Mouse (Mus musculus) testis, adult 2 months (tissue): ENCODE measurements around the gene Isyna1.
A peak's percentile ranks its signal among the peaks of the same experiment; 100 is the strongest.

Experiments used
- CTCF ChIP-seq: fragments of 200-500 bp; IDR thresholded peaks from 2 replicates; pipeline ENCODE4 v1.5.1; 2012; ENCODE audit warnings: low read depth, mild to moderate bottlenecking, inconsistent platforms, low read length, moderate library complexity; ENCODE audit not compliant: control insufficient read depth, insufficient read depth, insufficient replicate concordance
- POLR2A ChIP-seq: fragments of 200-500 bp; IDR thresholded peaks from 2 replicates; pipeline ENCODE4 v1.6.1; 2012; ENCODE audit warnings: low read depth, mild to moderate bottlenecking, inconsistent platforms, low read length, moderate library complexity; ENCODE audit not compliant: control insufficient read depth

DNA sequence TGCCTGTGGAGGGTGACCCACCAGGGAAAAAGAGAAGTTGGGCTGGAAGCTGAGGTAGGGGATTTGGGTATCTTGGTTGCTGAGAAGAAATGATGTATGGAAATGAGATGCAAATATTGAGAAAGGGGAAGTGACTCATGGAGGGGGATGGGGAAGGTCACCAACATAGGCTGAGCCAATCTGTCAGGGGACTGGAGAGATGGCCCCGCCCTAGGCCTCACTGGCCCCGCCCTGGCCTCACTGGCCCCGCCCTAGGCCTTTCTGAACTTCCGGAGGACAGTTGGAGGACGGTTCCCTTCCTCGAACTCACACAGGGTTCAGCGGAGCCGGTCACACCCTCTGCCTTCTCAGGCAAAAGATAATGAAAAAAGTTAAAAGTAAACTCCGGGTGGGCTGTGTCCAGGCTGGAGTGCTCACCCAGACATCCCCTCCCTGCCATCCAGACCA lies 24.7 kb downstream of the Isyna1 start:
- TF ChIP-seq POLR2A, result peak; percentile 85
- no peak for TF ChIP-seq CTCF
